Mouse (Mus musculus): Measurements from ENCODE around the gene Cox17. TPM values are rescaled to one million over a fixed set of nuclear protein-coding genes. Genes with fewer than 3 reads are reported as not detected.

Cox17 gene
- total RNA-seq, 2 experiments from 2014 or later = 345 to 380 TPM

- peak; percentile 39 to 61 for DNase-seq
Observed at GRCm38 (mm10) chr16:38370633-38371374, 24.0 kb downstream of the Cox17 start.

DNA sequence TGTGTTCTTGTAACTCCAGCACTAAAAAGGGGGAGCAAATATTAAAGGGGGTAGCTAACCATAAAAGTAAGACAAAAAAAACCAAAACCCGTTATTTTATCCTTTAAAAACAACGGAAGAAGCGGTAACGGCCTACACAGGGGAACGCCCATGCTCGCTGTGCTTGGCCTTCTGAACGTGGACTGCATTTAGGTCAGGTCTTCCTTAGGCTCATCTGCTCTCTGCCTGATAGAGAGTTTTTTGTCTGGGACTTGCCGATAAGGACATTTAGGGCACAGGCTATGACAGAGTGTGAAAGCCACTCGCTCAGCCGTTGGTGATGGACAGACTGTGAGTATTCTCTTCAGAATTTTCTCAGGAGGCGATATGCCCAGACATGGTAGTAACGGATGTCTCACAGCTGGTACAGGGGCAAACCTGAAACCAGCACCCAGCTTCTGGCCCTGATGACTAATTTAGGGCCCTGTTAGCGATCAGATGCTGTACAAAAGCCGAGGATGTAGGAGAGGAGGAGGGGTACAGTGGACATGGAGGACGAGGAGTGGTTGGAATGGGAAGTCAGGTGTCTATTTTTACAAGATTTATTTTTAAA lies 25.0 kb downstream of the Cox17 start:
- no peak for DNase-seq

DNA sequence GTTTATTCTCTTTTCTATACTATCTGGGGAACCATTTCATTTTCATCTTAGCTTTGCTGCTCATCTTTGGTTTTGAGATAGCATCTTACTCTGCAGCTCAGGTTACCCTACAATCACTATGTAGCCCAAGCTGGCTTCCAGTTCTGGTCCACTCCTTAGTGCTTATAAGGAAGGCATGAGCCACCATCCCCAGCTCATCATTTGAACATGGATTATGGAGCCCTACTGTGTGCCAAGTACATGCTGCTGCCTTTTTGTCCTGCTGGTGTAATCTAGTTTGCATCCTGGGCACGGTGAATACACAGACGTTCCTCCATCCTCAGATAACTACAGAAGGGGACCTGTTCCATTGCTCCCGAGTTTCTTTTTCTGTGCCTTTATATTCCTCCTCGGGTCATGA lies 26.1 kb downstream of the Cox17 start:
- no peak for DNase-seq

GRCm38 (mm10) chr16:38373439-38373838 lies 26.6 kb downstream of the Cox17 start:
- DNase-seq = peak; percentile 52 to 73

DNA sequence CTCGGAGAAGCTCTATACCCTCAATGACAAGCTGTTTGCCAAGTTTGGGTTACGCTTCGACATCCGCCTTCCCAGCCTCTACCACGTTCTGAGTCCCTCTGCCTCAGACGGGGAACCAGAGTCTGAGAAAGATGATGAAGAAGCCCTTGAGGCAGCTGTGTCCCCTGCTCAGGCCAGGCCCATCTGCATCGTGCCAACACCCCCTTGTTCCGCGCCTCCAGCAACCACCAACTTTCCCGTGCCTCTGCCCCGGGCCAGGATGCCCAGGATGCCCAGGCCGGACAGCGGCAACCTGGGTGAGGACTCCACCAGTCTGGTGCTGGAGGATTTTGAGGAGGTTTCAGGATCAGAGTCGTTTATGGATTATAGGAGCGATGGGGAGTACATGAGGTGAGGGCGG lies 27.1 kb downstream of the Cox17 start:
- no peak for DNase-seq

GRCm38 (mm10) chr16:38374379-38375140 lies 27.8 kb downstream of the Cox17 start:
- peak in 1 of 2 experiments; percentile 40 for DNase-seq

- DNase-seq = no peak
Observed at GRCm38 (mm10) chr16:38375182-38375581, 28.4 kb downstream of the Cox17 start.

DNA sequence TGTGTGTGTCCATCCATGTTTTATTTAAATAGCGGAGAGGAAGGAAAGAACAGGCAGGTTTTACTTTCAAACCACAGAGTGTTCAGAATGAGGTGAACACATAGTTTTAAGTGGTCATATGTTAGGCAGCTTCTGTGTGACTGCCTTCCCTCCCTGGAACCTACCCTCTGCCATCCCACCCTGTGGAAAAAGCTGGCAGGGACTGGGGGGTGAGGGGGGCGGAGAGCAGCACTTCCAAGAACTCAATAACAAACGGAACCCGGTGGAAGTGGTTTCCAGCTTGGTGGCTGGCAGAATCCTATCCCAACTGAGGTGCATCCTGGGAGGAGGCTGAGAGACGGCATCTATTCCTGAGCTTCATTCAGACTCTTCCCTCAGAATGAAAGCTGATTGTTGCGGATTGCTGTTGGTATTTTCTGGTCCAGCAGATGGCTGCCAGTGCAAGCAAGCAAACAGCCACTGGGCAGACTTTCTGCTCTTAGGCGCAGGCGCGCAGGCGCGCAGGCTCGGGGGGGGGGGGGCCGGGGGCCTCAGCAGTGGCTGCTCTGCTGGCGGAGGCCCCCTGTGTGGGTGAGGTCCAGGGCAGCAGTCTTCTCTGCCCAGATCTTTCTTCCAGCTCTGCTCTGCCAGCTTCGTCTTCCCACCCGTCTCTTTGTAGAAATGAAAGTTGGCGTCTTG lies 29.5 kb downstream of the Cox17 start:
- DNase-seq = peak; percentile 50 to 57

DNA sequence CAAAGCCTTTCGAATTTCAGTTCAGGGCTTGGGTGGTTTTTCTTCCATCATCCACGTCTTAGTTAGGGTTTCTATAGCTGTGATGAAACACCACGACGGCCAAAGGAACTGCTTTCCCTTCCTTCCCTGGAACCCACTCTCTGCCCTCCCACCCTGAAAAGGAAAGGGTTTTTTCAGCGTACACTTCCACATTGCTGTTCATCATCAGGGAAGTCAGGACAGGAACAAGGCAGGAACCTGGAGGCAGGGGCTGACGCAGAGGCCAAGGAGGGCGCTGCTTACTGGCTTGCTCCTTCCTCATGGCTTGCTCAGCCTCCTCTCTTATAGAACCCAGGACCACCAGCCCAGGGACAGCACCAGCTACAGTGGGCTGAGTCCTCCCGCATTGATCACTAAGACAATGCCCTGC lies 30.1 kb downstream of the Cox17 start:
- DNase-seq = no peak

- peak in 1 of 2 experiments; percentile 25 for DNase-seq
Observed at GRCm38 (mm10) chr16:38377546-38377945, 30.8 kb downstream of the Cox17 start.

- no peak for DNase-seq
Observed at GRCm38 (mm10) chr16:38378591-38378990, 31.8 kb downstream of the Cox17 start.

GRCm38 (mm10) chr16:38379088-38379487 lies 32.3 kb downstream of the Cox17 start:
- DNase-seq = no peak

DNA sequence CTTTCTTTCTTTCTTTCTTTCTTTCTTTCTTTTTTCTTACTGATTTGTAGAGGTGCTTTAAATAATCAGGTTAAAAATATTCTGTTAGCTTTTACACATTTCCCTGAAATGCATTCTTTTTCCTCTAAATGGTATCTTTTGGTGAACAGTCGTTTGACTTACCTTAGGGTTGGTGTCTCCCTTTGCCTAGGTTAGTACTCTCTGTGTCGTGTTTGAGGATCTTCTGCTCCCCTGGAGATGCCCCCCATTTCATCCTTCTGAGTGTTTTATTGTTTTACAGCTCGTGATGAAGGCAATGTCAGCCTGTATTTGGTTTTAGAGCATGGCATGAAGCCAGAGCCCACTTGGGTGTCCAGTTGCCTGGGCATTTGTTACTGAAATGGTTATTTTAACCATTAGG lies 32.7 kb downstream of the Cox17 start:
- no peak for DNase-seq

DNA sequence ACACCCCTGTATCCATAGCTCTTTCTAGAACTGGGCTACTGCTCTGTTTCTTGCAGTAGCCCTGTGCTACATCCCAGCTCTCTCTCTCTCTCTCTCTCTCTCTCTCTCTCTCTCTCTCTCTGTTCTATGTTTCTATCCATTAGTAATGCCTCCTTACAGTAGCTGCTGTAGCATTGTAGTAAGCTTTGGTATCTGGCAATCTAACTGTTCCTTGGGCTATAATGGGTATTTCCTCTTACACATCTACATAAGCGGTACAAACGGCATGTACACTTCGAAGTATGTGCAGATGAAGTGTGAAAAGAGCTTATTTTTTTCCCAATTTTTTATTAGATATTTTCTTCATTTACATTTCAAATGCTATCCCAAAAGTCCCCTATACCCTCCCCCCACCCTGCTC lies 33.1 kb downstream of the Cox17 start:
- no peak for DNase-seq

DNA sequence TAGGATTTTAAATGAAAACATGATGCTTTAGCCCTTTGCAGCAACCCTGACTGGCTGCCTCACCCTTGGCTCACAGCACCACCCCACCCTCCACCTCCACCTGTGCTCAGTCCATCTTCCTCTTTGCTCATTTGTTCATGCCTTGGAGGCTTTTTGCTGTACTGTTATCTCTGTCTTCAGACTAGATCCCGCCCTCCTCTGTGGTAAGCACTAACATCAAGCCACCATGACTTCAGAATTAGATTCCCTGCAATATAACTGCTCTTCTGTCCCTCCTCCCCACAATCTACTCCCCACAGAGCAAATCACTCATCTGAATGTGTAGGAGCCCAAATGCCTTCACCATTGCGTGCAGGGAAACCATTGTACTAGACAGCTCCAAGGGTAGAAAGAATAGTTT lies 36.9 kb downstream of the Cox17 start:
- no peak for DNase-seq

DNA sequence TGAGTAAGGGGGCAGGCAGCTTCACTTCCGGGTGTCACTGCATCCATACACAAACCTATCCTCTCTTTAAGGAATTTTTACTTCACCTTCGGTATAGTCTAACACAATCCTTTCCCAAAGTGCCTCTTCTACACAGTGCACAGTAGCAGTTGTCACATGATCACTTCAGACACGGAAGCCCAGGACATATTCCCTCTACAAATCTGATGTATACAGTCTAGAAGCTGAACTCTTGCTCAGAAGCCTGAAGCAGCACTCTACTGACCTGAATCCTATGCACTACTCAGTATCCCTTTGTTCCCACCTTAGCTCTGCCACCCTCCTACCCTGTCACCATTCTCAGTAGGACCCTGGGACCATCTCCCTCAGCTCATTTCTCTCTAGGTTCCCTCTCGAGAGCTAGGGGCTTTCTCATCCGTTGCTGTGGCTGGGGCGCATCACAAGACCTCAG lies 38.4 kb downstream of the Cox17 start:
- no peak for DNase-seq

GRCm38 (mm10) chr16:38385700-38386099 lies 38.9 kb downstream of the Cox17 start:
- DNase-seq = no peak

DNA sequence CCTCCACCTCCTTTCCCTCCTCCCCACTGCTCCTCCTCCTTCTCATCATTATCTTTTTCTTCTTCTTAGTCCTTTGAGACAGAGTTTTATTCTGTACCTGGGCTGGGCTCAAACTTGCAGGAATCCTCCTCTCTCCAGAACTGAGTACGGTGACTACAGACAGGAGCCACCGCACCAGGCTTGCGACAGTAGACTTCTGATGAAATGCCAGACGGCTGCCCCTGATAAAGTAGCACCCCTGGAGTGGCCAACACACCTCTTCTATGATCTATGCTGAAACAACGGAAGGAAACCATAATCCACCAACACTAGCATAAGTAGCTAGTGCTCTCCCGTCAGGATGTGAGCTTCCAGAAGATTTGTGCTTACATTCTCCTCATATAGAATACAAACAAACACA lies 40.6 kb downstream of the Cox17 start:
- DNase-seq = no peak

DNA sequence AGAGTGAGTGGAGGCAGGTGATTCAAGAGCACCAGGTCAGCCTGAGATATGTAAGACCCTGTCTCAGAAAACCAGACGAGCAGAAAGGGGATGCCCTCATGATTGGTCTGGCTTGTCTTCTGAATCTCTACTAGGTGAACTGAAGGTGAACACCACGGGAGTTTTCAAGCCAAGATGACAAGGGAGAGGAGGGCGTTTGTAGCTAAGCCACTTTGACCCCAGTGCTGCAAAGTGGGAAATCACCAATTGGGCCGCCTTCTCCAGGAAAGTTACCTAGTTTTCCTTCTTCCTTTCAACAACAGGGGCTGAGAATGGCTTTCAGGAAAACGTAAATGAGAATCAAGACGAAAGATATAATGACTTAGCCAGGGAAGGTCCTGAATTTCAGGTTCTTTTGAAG lies 42.0 kb downstream of the Cox17 start:
- no peak for DNase-seq

GRCm38 (mm10) chr16:38389284-38389893 lies 42.6 kb downstream of the Cox17 start:
- no peak for DNase-seq

- no peak for DNase-seq
Observed at GRCm38 (mm10) chr16:38390322-38390721, 43.5 kb downstream of the Cox17 start.

All from heart, adult 18-20 months (tissue).